Mouse (Mus musculus) lung, postnatal 0 days (tissue): ENCODE measurements at regions not wholly inside any gene's neighbourhood (a gene's known extent, or its start where the extent isn't known, plus 50 kb on each side); places are given as distances from the start of the nearest gene placed in this dataset.

ENCODE experiments used
- ATAC-seq: fragments of 200-750 bp; cut with Nextera tagmentation; 2 replicates; pipeline ENCODE4 v1.8.0; 2017; ENCODE audit warnings: moderate library complexity
- DNase-seq: peaks from one replicate; pipeline ENCODE4 v3.0.0-alpha.2; 2016; ENCODE audit warnings: low spot score
- H3K27ac ChIP-seq: fragments of 300-500 bp; sonication (generic); 2 replicates; pipeline ENCODE4 v1.5.1; 2014; ENCODE audit warnings: antibody characterized with exemption, mild to moderate bottlenecking, low read length, mixed read lengths
- H3K27me3 ChIP-seq: fragments of 300-500 bp; sonication (generic); replicated peaks from 2 replicates; pipeline ENCODE4 v1.6.1; 2014; ENCODE audit warnings: low read length, mixed read lengths; ENCODE audit not compliant: insufficient read depth
- H3K36me3 ChIP-seq: fragments of 300-500 bp; sonication (generic); 2 replicates; pipeline ENCODE4 v1.6.1; 2014; ENCODE audit warnings: low read length, mixed read lengths; ENCODE audit not compliant: insufficient read depth
- H3K4me1 ChIP-seq: fragments of 300-500 bp; sonication (generic); 2 replicates; pipeline ENCODE4 v1.6.1; 2014; ENCODE audit warnings: antibody characterized with exemption, low read depth, low read length, mixed read lengths; ENCODE audit not compliant: insufficient read depth
- H3K4me2 ChIP-seq: fragments of 300-500 bp; sonication (generic); replicated peaks from 2 replicates; pipeline ENCODE4 v1.6.1; 2014; ENCODE audit warnings: low read depth, mild to moderate bottlenecking, low read length, moderate library complexity, mixed read lengths
- H3K4me3 ChIP-seq: fragments of 300-500 bp; sonication (generic); 2 replicates; pipeline ENCODE4 v1.5.1; 2014; ENCODE audit warnings: low read depth, low read length
- H3K9ac ChIP-seq: fragments of 300-500 bp; sonication (generic); replicated peaks from 2 replicates; pipeline ENCODE4 v1.6.1; 2014; ENCODE audit warnings: low read depth, mild to moderate bottlenecking
- H3K9me3 ChIP-seq: fragments of 300-500 bp; sonication (generic); 2 replicates; pipeline ENCODE4 v1.6.1; 2016; ENCODE audit warnings: low read length, mixed read lengths
- CTCF ChIP-seq: IDR thresholded peaks from 2 replicates; pipeline ENCODE4 v1.5.1; 2016; ENCODE audit warnings: antibody characterized with exemption, mild to moderate bottlenecking
- EP300 ChIP-seq: IDR thresholded peaks from 2 replicates; pipeline ENCODE4 v1.6.1; 2016; ENCODE audit warnings: antibody characterized with exemption, mild to moderate bottlenecking, control low read depth
- WGBS: fragments of 180-500 bp; shearing (Covaris S2); extraction: QIAGEN DNeasy Blood & Tissue Kit; methylation state at CpG from one replicate; pipeline ENCODE4 v1.1.7; 2014; 5-methylcytosine and 5-hydroxymethylcytosine counted together

DNA sequence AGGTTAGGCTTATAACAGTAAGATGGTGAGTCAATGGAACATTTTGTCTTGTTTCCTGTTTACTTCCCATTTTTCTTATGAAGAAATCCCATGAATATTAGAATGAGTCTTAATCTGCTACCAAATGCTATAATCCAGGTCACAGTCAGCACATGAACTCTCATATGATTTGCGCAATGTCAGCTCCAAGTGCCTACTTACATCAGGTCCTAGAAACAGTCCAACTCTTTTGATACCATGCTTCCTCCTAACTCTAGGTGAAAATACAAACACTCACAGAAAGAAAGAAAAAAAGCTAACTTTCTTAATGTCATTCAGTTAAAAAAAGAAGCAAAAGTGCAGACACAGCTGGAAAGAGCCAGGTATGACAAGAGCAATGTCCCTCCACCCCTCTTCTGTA is 616.2 kb upstream of the Cited2 start:
- DNase-seq = peak; percentile 65
- Histone ChIP-seq H3K27ac (no peak overlapping the region), H3K4me2 (no peak overlapping the region), H3K9me3 (no peaks in the 10 kb centered on the region), H3K4me1 (no peaks in the 10 kb centered on the region), H3K4me3 (no peak overlapping the region), H3K9ac (no peak overlapping the region), H3K27me3 (no peaks in the 10 kb centered on the region), H3K36me3 (no peaks in the 10 kb centered on the region)
- 69% methylated on average over 1 of the region's 1 CpGs for WGBS
- no peak for TF ChIP-seq CTCF
- peak; percentile 66 for TF ChIP-seq EP300
- no peak for ATAC-seq

DNA sequence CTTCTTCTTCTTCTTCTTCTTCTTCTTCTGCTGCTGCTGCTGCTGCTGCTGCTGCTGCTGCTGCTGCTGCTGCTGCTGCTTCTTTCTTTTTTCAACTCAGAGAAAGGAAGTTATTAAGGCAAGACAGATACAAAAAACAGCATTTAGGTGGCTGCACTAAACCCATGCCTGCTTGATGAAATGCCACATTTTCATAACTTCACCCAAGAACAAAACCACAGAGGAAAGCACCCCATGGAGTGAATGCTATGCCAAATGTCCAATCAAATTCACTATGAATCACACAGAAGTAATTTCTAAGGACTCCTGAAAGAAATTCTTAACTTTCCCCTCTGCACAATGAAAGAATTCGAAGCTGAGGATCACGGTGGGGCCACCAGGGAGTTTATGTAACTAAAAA is 611.9 kb upstream of the Cited2 start:
- no peak for DNase-seq
- ATAC-seq = no peak
- no peak for TF ChIP-seq EP300
- no peak for TF ChIP-seq CTCF
- no peak overlapping the region for H3K9ac ChIP-seq
- H3K27ac ChIP-seq = no peak overlapping the region
- no peaks in the 10 kb centered on the region for H3K36me3 ChIP-seq
- no peaks in the 10 kb centered on the region for H3K9me3 ChIP-seq
- 75% methylated on average over 2 of the region's 2 CpGs for WGBS
- H3K4me3 ChIP-seq = no peak overlapping the region
- H3K27me3 ChIP-seq = no peaks in the 10 kb centered on the region
- H3K4me1 ChIP-seq = no peaks in the 10 kb centered on the region
- H3K4me2 ChIP-seq = no peak overlapping the region

DNA sequence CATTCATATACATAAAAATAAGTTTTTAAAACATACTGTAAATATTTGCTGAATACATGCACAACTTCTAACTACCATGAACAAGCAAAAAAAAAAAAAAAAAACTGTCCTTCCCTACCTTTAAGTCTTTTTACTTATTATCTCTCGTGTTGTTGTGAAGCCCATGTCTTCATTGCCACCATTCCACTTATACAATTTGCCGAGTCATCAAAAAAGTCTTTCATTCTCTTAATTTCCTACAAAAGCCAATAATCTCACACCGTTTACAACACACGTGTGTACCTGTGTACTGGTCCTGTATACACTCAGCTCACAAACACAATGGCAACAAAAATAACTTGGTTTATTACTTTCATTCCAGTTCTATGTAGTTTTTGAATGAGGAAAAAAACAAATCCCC is 608.2 kb upstream of the Cited2 start:
- TF ChIP-seq EP300 (no peak), CTCF (no peak)
- Histone ChIP-seq H3K27ac (no peak overlapping the region), H3K9ac (no peak overlapping the region), H3K36me3 (no peaks in the 10 kb centered on the region), H3K9me3 (no peaks in the 10 kb centered on the region), H3K27me3 (no peaks in the 10 kb centered on the region), H3K4me3 (no peak overlapping the region), H3K4me2 (no peak overlapping the region), H3K4me1 (no peaks in the 10 kb centered on the region)
- DNase-seq (no peak), ATAC-seq (no peak)
- WGBS = 90% methylated on average over 4 of the region's 4 CpGs

DNA sequence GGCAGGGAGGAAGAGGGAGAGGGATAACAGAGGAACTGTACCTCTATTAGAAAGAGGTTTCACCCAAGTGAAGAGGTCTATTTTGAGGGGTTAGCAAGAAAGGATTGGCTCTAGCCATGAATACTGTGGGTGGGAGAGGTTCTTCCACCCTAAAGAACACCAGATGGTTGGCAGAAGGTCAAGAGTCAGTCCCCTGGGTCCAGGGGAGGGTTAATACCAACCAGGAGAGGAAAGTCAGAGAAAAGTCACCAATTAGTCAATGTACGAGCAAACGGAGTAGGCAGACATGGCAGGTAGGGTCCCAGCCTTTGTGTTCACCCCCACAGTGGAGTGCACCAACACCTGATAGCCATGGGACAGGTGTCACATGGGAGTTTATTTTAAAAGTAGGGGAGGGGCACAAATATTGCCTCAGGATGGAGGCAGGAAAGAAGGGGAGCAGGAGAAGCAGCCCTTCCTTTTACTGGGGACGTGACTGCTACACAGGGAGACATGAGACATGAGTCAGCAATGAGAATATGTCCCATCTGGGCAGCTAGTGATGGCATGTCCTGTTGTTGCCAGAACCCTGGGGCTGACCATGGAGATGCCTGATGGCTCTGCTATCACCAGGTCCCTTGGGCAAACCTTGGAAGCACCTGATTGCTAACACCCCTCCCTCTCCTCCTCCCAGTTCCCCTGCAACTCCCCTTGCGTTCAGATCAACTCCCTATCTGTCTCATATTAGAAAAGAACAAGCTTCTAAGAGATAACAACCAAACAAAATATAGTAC is 593.4 kb upstream of the Cited2 start:
- H3K9ac ChIP-seq = no peak overlapping the region
- no peaks in the 10 kb centered on the region for H3K9me3 ChIP-seq
- 95% methylated on average over 4 of the region's 4 CpGs for WGBS
- no peaks in the 10 kb centered on the region; the same call in 1 of the 2 replicates for H3K4me1 ChIP-seq
- no peaks in the 10 kb centered on the region for H3K27me3 ChIP-seq
- H3K4me2 ChIP-seq = no peak overlapping the region
- ATAC-seq = no peak
- TF ChIP-seq CTCF (no peak), EP300 (no peak)
- no peaks in the 10 kb centered on the region for H3K36me3 ChIP-seq
- DNase-seq = no peak
- no peak overlapping the region for H3K4me3 ChIP-seq
- H3K27ac ChIP-seq = no peak overlapping the region

DNA sequence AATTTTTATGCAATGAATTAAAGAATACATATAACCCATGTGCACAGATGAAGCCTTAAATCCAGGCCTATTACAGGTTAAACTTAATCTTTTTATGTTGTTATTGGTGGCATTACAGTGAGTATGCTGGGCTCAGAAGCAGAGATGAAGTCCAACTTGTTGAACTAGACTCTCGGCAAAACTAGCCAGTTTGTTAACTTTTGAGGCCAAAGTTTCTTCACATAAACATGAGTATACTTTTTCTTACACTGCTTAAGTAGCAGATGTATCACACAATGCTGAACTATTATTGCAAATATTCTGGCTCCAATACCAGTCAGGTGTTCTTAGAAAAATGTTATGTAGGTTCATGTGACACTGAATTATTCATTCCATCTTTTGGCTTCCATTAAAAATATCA is 592.4 kb upstream of the Cited2 start:
- Histone ChIP-seq H3K9me3 (no peaks in the 10 kb centered on the region), H3K36me3 (no peaks in the 10 kb centered on the region), H3K4me2 (no peak overlapping the region), H3K4me3 (no peak overlapping the region), H3K27me3 (no peaks in the 10 kb centered on the region), H3K27ac (no peak overlapping the region), H3K9ac (no peak overlapping the region), H3K4me1 (no peaks in the 10 kb centered on the region; the same call in 1 of the 2 replicates)
- WGBS = 74% methylated on average over 1 of the region's 1 CpGs
- ATAC-seq = no peak
- no peak for DNase-seq
- TF ChIP-seq EP300 (no peak), CTCF (no peak)

DNA sequence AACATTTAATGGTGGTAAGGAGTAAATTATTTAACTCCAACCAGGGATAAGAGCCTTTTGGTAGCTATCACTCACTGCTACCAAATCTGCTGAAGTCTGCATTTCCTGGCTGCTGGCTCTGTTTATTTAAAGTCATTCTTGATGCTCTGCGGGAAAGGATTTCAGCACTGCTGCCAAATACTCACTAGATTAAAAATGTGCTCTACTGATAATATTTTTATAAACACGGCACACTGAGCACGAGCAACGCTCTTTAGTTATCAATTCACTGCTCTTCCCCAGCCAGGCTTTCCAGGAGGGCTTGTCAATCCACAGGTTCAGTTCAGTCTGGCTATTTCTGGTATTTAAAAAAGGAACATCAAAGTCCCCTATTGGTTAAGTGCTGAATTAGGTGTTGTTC is 591.3 kb upstream of the Cited2 start:
- no peaks in the 10 kb centered on the region for H3K27me3 ChIP-seq
- H3K4me3 ChIP-seq = no peak overlapping the region
- ATAC-seq (no peak), DNase-seq (peak; percentile 63)
- H3K36me3 ChIP-seq = no peaks in the 10 kb centered on the region
- no peak overlapping the region for H3K9ac ChIP-seq
- WGBS = 3% methylated on average over 4 of the region's 4 CpGs
- no peak overlapping the region for H3K4me2 ChIP-seq
- H3K9me3 ChIP-seq = no peaks in the 10 kb centered on the region
- TF ChIP-seq EP300 = no peak
- TF ChIP-seq CTCF = no peak
- H3K27ac ChIP-seq = no peak overlapping the region
- no peaks in the 10 kb centered on the region; the same call in 1 of the 2 replicates for H3K4me1 ChIP-seq
